Mouse (Mus musculus): ENCODE measurements around the gene Ryk.

Gene Ryk

GRCm38 (mm10) chr9:102834742-102835591 is at the start of gene Ryk:
Ryk (plus strand) TSS chr9:102834917.
- peak; percentile 85 for DNase-seq (ENCODE audit: low read depth, low spot score)

GRCm38 (mm10) chr9:102789491-102789890 is 45.2 kb upstream of the Ryk start:
- no peak for DNase-seq (ENCODE audit: low read depth, low spot score)

- DNase-seq (ENCODE audit: low read depth, low spot score), result no peak
These were observed 42.9 kb upstream of the Ryk start for GRCm38 (mm10) chr9:102791845-102792244.

- peak; percentile 63 for DNase-seq (ENCODE audit: low read depth, low spot score)
These were observed 41.9 kb upstream of the Ryk start for GRCm38 (mm10) chr9:102792836-102793235.

GRCm38 (mm10) chr9:102793286-102793809 is 41.4 kb upstream of the Ryk start:
- DNase-seq (ENCODE audit: low read depth, low spot score), result no peak

GRCm38 (mm10) chr9:102798406-102798805 is 36.3 kb upstream of the Ryk start:
- DNase-seq (ENCODE audit: low read depth, low spot score), result no peak

- DNase-seq (ENCODE audit: low read depth, low spot score), result no peak
These were observed 28.6 kb upstream of the Ryk start for GRCm38 (mm10) chr9:102806056-102806573.

- DNase-seq (ENCODE audit: low read depth, low spot score), result no peak
These were observed 23.5 kb upstream of the Ryk start for GRCm38 (mm10) chr9:102811192-102811591.

GRCm38 (mm10) chr9:102818228-102818627 is 16.5 kb upstream of the Ryk start:
- no peak for DNase-seq (ENCODE audit: low read depth, low spot score)

- DNase-seq (ENCODE audit: low read depth, low spot score), result no peak
These were observed 6.1 kb upstream of the Ryk start for GRCm38 (mm10) chr9:102828604-102829003.

- DNase-seq (ENCODE audit: low read depth, low spot score), result no peak
These were observed 3.2 kb upstream of the Ryk start for GRCm38 (mm10) chr9:102831541-102831940.

- DNase-seq (ENCODE audit: low read depth, low spot score), result no peak
These were observed 339 bp upstream of the Ryk start for GRCm38 (mm10) chr9:102834414-102834741.

- no peak for DNase-seq (ENCODE audit: low read depth, low spot score)
These were observed 1.6 kb downstream of the Ryk start for GRCm38 (mm10) chr9:102836279-102836678.

GRCm38 (mm10) chr9:102840792-102841778 is 6.4 kb downstream of the Ryk start:
- no peak for DNase-seq (ENCODE audit: low read depth, low spot score)

GRCm38 (mm10) chr9:102841832-102842231 is 7.1 kb downstream of the Ryk start:
- no peak for DNase-seq (ENCODE audit: low read depth, low spot score)

- no peak for DNase-seq (ENCODE audit: low read depth, low spot score)
These were observed 7.8 kb downstream of the Ryk start for GRCm38 (mm10) chr9:102842498-102842897.

- no peak for DNase-seq (ENCODE audit: low read depth, low spot score)
These were observed 8.9 kb downstream of the Ryk start for GRCm38 (mm10) chr9:102843577-102843976.

GRCm38 (mm10) chr9:102845851-102846250 is 11.1 kb downstream of the Ryk start:
- no peak for DNase-seq (ENCODE audit: low read depth, low spot score)

- no peak for DNase-seq (ENCODE audit: low read depth, low spot score)
These were observed 11.6 kb downstream of the Ryk start for GRCm38 (mm10) chr9:102846348-102846747.

GRCm38 (mm10) chr9:102852076-102853022 is 17.6 kb downstream of the Ryk start:
- no peak for DNase-seq (ENCODE audit: low read depth, low spot score)

- no peak for DNase-seq (ENCODE audit: low read depth, low spot score)
These were observed 23.1 kb downstream of the Ryk start for GRCm38 (mm10) chr9:102857856-102858255.

Data from forelimb bud, embryonic 11.5 days (tissue).